Mouse (Mus musculus) ES-E14 (cell line): ENCODE data around the gene Rreb1.

Source experiments
- CHD2 ChIP-seq: IDR thresholded peaks from 2 replicates; pipeline ENCODE4 v1.6.1; 2014; ENCODE audit warnings: mild to moderate bottlenecking, low read depth, low read length, inconsistent platforms
- HCFC1 ChIP-seq: IDR thresholded peaks from 2 replicates; pipeline ENCODE4 v1.6.1; 2012; ENCODE audit warnings: low read length, inconsistent platforms, borderline replicate concordance; ENCODE audit not compliant: insufficient read depth
- MAFK ChIP-seq: IDR thresholded peaks from 2 replicates; pipeline ENCODE4 v1.6.1; 2014; ENCODE audit warnings: mild to moderate bottlenecking, low read depth, low read length, inconsistent platforms; ENCODE audit not compliant: insufficient read depth
- ZNF384 ChIP-seq: IDR thresholded peaks from 2 replicates; pipeline ENCODE4 v1.6.1; 2012; ENCODE audit warnings: low read depth, low read length, inconsistent platforms

GRCm38 (mm10) chr13:37989701-37990100 lies 211.5 kb downstream of the Rreb1 start:
- TF ChIP-seq HCFC1 (no peak), MAFK (no peak), ZNF384 (no peak), CHD2 (no peak)
